Mouse (Mus musculus): ENCODE measurements at regions not wholly inside any gene's neighbourhood (a gene's known extent, or its start where the extent isn't known, plus 50 kb on each side); places are given as distances from the start of the nearest gene placed in this dataset.

- Histone ChIP-seq H3K27ac (no peak overlapping the region), H3K27me3 (no peaks in the 10 kb centered on the region), H3K4me3 (no peak overlapping the region), H3K9ac (no peak overlapping the region), H3K9me3 (no peaks in the 10 kb centered on the region), H3K4me2 (no peak overlapping the region), H3K4me1 (no peaks in the 10 kb centered on the region), H3K36me3 (no peaks in the 10 kb centered on the region)
- ATAC-seq (ENCODE audit: borderline replicate concordance, extremely low read depth, low FRiP score, low TSS enrichment) = no peak
Observed at GRCm38 (mm10) chr3:156382919-156383318, 178.7 kb upstream of the Negr1 start.

- 73% methylated on average over 3 of the region's 3 CpGs for WGBS
- H3K36me3 ChIP-seq = no peaks in the 10 kb centered on the region
- H3K9me3 ChIP-seq = no peaks in the 10 kb centered on the region
- H3K4me1 ChIP-seq = no peaks in the 10 kb centered on the region
- no peak overlapping the region for H3K27ac ChIP-seq
- no peak overlapping the region for H3K4me3 ChIP-seq
- no peak overlapping the region for H3K4me2 ChIP-seq
- no peaks in the 10 kb centered on the region for H3K27me3 ChIP-seq
- no peak for ATAC-seq (ENCODE audit: borderline replicate concordance, extremely low read depth, low FRiP score, low TSS enrichment)
- no peak overlapping the region for H3K9ac ChIP-seq
Observed at GRCm38 (mm10) chr3:156406136-156406535, 155.5 kb upstream of the Negr1 start.

GRCm38 (mm10) chr3:156407112-156407511 lies 154.5 kb upstream of the Negr1 start:
- Histone ChIP-seq H3K4me3 (no peak overlapping the region), H3K9me3 (no peaks in the 10 kb centered on the region), H3K4me2 (no peak overlapping the region), H3K4me1 (no peaks in the 10 kb centered on the region), H3K27ac (no peak overlapping the region), H3K27me3 (no peaks in the 10 kb centered on the region), H3K9ac (no peak overlapping the region), H3K36me3 (no peaks in the 10 kb centered on the region)
- ATAC-seq (ENCODE audit: borderline replicate concordance, extremely low read depth, low FRiP score, low TSS enrichment) = no peak
- 84% methylated on average over 2 of the region's 2 CpGs for WGBS

- Histone ChIP-seq H3K27me3 (no peaks in the 10 kb centered on the region), H3K9ac (no peak overlapping the region)
- WGBS = 45% methylated on average over 1 of the region's 1 CpGs
Observed at GRCm38 (mm10) chr3:156410126-156410525, 151.5 kb upstream of the Negr1 start.

GRCm38 (mm10) chr3:156412757-156413156 lies 148.8 kb upstream of the Negr1 start:
- WGBS = 75% methylated on average over 3 of the region's 3 CpGs
- Histone ChIP-seq H3K36me3 (no peaks in the 10 kb centered on the region), H3K27me3 (no peaks in the 10 kb centered on the region), H3K27ac (no peak overlapping the region), H3K9me3 (no peaks in the 10 kb centered on the region), H3K4me3 (no peak overlapping the region), H3K4me1 (no peaks in the 10 kb centered on the region), H3K9ac (no peak overlapping the region), H3K4me2 (no peak overlapping the region)
- ATAC-seq (ENCODE audit: borderline replicate concordance, extremely low read depth, low FRiP score, low TSS enrichment) = no peak

More at GRCm38 (mm10) chr3:156410126-156410525, 151.5 kb upstream of the Negr1 start:
- no peak for ATAC-seq (ENCODE audit: borderline replicate concordance, extremely low read depth, low FRiP score, low TSS enrichment)
- Histone ChIP-seq H3K4me3 (no peak overlapping the region), H3K4me2 (no peak overlapping the region), H3K4me1 (no peaks in the 10 kb centered on the region), H3K36me3 (no peaks in the 10 kb centered on the region), H3K9me3 (no peaks in the 10 kb centered on the region), H3K27ac (no peak overlapping the region)

- 88% methylated on average over 13 of the region's 13 CpGs for WGBS
- no peak overlapping the region for H3K4me2 ChIP-seq
- H3K27me3 ChIP-seq = no peaks in the 10 kb centered on the region
- no peak for ATAC-seq (ENCODE audit: borderline replicate concordance, extremely low read depth, low FRiP score, low TSS enrichment)
- H3K27ac ChIP-seq = no peak overlapping the region
- no peaks in the 10 kb centered on the region for H3K4me1 ChIP-seq
- H3K36me3 ChIP-seq = no peaks in the 10 kb centered on the region
- no peak overlapping the region for H3K9ac ChIP-seq
- no peak overlapping the region for H3K4me3 ChIP-seq
- no peaks in the 10 kb centered on the region for H3K9me3 ChIP-seq
Observed at GRCm38 (mm10) chr3:156414431-156415427, 146.9 kb upstream of the Negr1 start.

- Histone ChIP-seq H3K27ac (no peak overlapping the region), H3K9me3 (no peaks in the 10 kb centered on the region), H3K27me3 (no peaks in the 10 kb centered on the region), H3K36me3 (no peaks in the 10 kb centered on the region), H3K4me2 (no peak overlapping the region), H3K4me1 (no peaks in the 10 kb centered on the region), H3K9ac (no peak overlapping the region), H3K4me3 (no peak overlapping the region)
- ATAC-seq (ENCODE audit: borderline replicate concordance, extremely low read depth, low FRiP score, low TSS enrichment) = no peak
Observed at GRCm38 (mm10) chr3:156418124-156418523, 143.5 kb upstream of the Negr1 start.

- H3K9ac ChIP-seq = no peak overlapping the region
- H3K4me1 ChIP-seq = no peaks in the 10 kb centered on the region
- H3K36me3 ChIP-seq = no peaks in the 10 kb centered on the region
- WGBS = 44% methylated on average over 3 of the region's 3 CpGs
- ATAC-seq (ENCODE audit: borderline replicate concordance, extremely low read depth, low FRiP score, low TSS enrichment) = no peak
- H3K4me3 ChIP-seq = no peak overlapping the region
- no peak overlapping the region for H3K4me2 ChIP-seq
- H3K27me3 ChIP-seq = no peaks in the 10 kb centered on the region
- H3K27ac ChIP-seq = no peak overlapping the region
- no peaks in the 10 kb centered on the region for H3K9me3 ChIP-seq
Observed at GRCm38 (mm10) chr3:156423100-156423499, 138.5 kb upstream of the Negr1 start.

- WGBS = 44% methylated on average over 4 of the region's 4 CpGs
- H3K4me3 ChIP-seq = no peak overlapping the region
- H3K27ac ChIP-seq = no peak overlapping the region
- no peak overlapping the region for H3K4me2 ChIP-seq
- H3K27me3 ChIP-seq = no peaks in the 10 kb centered on the region
- ATAC-seq (ENCODE audit: borderline replicate concordance, extremely low read depth, low FRiP score, low TSS enrichment) = no peak
- H3K36me3 ChIP-seq = no peaks in the 10 kb centered on the region
- no peaks in the 10 kb centered on the region for H3K9me3 ChIP-seq
- H3K9ac ChIP-seq = no peak overlapping the region
- H3K4me1 ChIP-seq = no peaks in the 10 kb centered on the region
Observed at GRCm38 (mm10) chr3:156455042-156455441, 106.6 kb upstream of the Negr1 start.

GRCm38 (mm10) chr3:156463299-156463698 lies 98.3 kb upstream of the Negr1 start:
- Histone ChIP-seq H3K9ac (no peak overlapping the region), H3K36me3 (no peaks in the 10 kb centered on the region), H3K4me2 (no peak overlapping the region), H3K27ac (no peak overlapping the region), H3K4me1 (no peaks in the 10 kb centered on the region), H3K27me3 (no peaks in the 10 kb centered on the region), H3K9me3 (no peaks in the 10 kb centered on the region), H3K4me3 (no peak overlapping the region)
- ATAC-seq (ENCODE audit: borderline replicate concordance, extremely low read depth, low FRiP score, low TSS enrichment) = no peak
- WGBS = 55% methylated on average over 2 of the region's 2 CpGs

GRCm38 (mm10) chr3:156465601-156466000 lies 96.0 kb upstream of the Negr1 start:
- H3K27me3 ChIP-seq = no peaks in the 10 kb centered on the region
- no peak overlapping the region for H3K4me2 ChIP-seq
- no peaks in the 10 kb centered on the region for H3K36me3 ChIP-seq
- ATAC-seq (ENCODE audit: borderline replicate concordance, extremely low read depth, low FRiP score, low TSS enrichment) = no peak
- no peaks in the 10 kb centered on the region for H3K9me3 ChIP-seq
- WGBS = 64% methylated on average over 5 of the region's 5 CpGs
- no peaks in the 10 kb centered on the region for H3K4me1 ChIP-seq
- no peak overlapping the region for H3K4me3 ChIP-seq
- H3K27ac ChIP-seq = no peak overlapping the region
- no peak overlapping the region for H3K9ac ChIP-seq

GRCm38 (mm10) chr3:156472665-156473064 lies 88.9 kb upstream of the Negr1 start:
- H3K4me3 ChIP-seq = no peak overlapping the region
- WGBS = 67% methylated on average over 4 of the region's 4 CpGs
- no peak overlapping the region for H3K4me2 ChIP-seq
- no peaks in the 10 kb centered on the region for H3K9me3 ChIP-seq
- H3K36me3 ChIP-seq = no peaks in the 10 kb centered on the region
- H3K27ac ChIP-seq = no peak overlapping the region
- no peaks in the 10 kb centered on the region for H3K4me1 ChIP-seq
- no peak overlapping the region for H3K9ac ChIP-seq
- H3K27me3 ChIP-seq = no peaks in the 10 kb centered on the region
- no peak for ATAC-seq (ENCODE audit: borderline replicate concordance, extremely low read depth, low FRiP score, low TSS enrichment)
